ENCODE assay signal across 18 mouse cellular contexts in genomic region chr11:119824072-119824649, GRCm38 (mm10).
DNase-seq lines count a peak whose midpoint lies in the region; ATAC-seq and TF ChIP-seq lines count a peak whose summit lies in the region.
"Had no signal": no experiment of that assay in that cellular context is flagged by ENCODE, and none has a peak within 500 bp of the region (broad histone marks: within the 10 kb centered on the region; RNA-seq: fewer than 3 reads in every experiment).

No protein-coding gene starts in this region.

- no peak overlapping the region for H3K4me3 ChIP-seq in forebrain, embryonic 14.5 days (ENCODE audit: low read depth, low read length)
- no peak overlapping the region for H3K4me3 ChIP-seq in forebrain, embryonic 11.5 days (ENCODE audit: low read depth, low read length)
- no peak overlapping the region for H3K4me3 ChIP-seq in midbrain, postnatal 0 days (ENCODE audit: low read depth, low read length)
- no peak overlapping the region for H3K4me3 ChIP-seq in midbrain, embryonic 14.5 days (replicated peaks; ENCODE audit: low read depth, low read length)
- H3K4me3 ChIP-seq: left cerebral cortex, adult 2 months; limb, embryonic 13.5 days; megakaryocyte, embryonic 14.5 days; neural tube, embryonic 13.5 days had no signal

- no peaks in the 10 kb centered on the region for H3K27me3 ChIP-seq in forebrain, embryonic 14.5 days (replicated peaks; ENCODE audit: control insufficient read depth, insufficient read depth, low read length)
- no peaks in the 10 kb centered on the region for H3K27me3 ChIP-seq in forebrain, embryonic 11.5 days (ENCODE audit: control insufficient read depth, insufficient read depth, low read length)
- no peaks in the 10 kb centered on the region for H3K27me3 ChIP-seq in midbrain, postnatal 0 days (ENCODE audit: insufficient read depth, low read length)
- H3K27me3 ChIP-seq in midbrain, embryonic 14.5 days (ENCODE audit: control insufficient read depth, insufficient read depth, low read length) = no peaks in the 10 kb centered on the region
- H3K27me3 ChIP-seq: limb, embryonic 13.5 days; megakaryocyte, embryonic 14.5 days; neural tube, embryonic 13.5 days had no signal

- H3K9ac ChIP-seq in forebrain, embryonic 14.5 days (ENCODE audit: low read length) = no peak overlapping the region
- H3K9ac ChIP-seq in forebrain, embryonic 11.5 days (ENCODE audit: low read length) = no peak overlapping the region
- H3K9ac ChIP-seq in midbrain, postnatal 0 days (replicated peaks; ENCODE audit: low read length, poor library complexity, severe bottlenecking) = no peak overlapping the region
- H3K9ac ChIP-seq in midbrain, embryonic 14.5 days (replicated peaks; ENCODE audit: low read length) = no peak overlapping the region
- H3K9ac ChIP-seq: limb, embryonic 13.5 days; liver, embryonic 14.5 days; neural tube, embryonic 13.5 days had no signal

- no peak for TF ChIP-seq CTCF in midbrain, postnatal 0 days (IDR thresholded peaks at IDR 0.05)

- peak; percentile 55 for DNase-seq in forebrain, embryonic 14.5 days (ENCODE audit: low spot score)
- DNase-seq in forebrain, embryonic 11.5 days (ENCODE audit: low spot score) = no peak
- DNase-seq in midbrain, postnatal 0 days (ENCODE audit: low spot score) = peak; percentile 65
- DNase-seq in midbrain, embryonic 14.5 days = no peak
- peak; percentile 89 to 90 for DNase-seq in cerebellum, postnatal 25 days
- no peak for DNase-seq in gastrocnemius, adult 8-10 months (ENCODE audit: low spot score in 2 of 2)
- DNase-seq in adrenal gland, postnatal 14 days = no peak
- DNase-seq: adrenal gland, adult 2 months; gastrocnemius, postnatal 14 days; kidney, postnatal 4 days; right cerebral cortex, postnatal 25 days; thymus, postnatal 36 days had no signal

- no peak overlapping the region for H3K4me2 ChIP-seq in forebrain, embryonic 14.5 days (ENCODE audit: low read length)
- no peak overlapping the region for H3K4me2 ChIP-seq in forebrain, embryonic 11.5 days (ENCODE audit: low read depth, low read length, severe bottlenecking)
- no peak overlapping the region for H3K4me2 ChIP-seq in midbrain, postnatal 0 days (ENCODE audit: low read depth, low read length, poor library complexity, severe bottlenecking)
- H3K4me2 ChIP-seq in midbrain, embryonic 14.5 days (ENCODE audit: low read length) = no peak overlapping the region
- H3K4me2 ChIP-seq: limb, embryonic 13.5 days; neural tube, embryonic 13.5 days had no signal

- H3K27ac ChIP-seq in forebrain, embryonic 14.5 days (ENCODE audit: low read depth, low read length) = peak overlapping the region; percentile 30; the same call in 1 of the 2 replicates
- no peak overlapping the region for H3K27ac ChIP-seq in forebrain, embryonic 11.5 days (ENCODE audit: low read depth, low read length)
- H3K27ac ChIP-seq in midbrain, postnatal 0 days (ENCODE audit: low read depth, low read length) = no peak overlapping the region
- H3K27ac ChIP-seq in midbrain, embryonic 14.5 days (replicated peaks; ENCODE audit: low read depth, low read length) = no peak overlapping the region
- H3K27ac ChIP-seq: left cerebral cortex, adult 2 months; limb, embryonic 13.5 days; liver, embryonic 14.5 days; neural tube, embryonic 13.5 days had no signal

- H3K36me3 ChIP-seq in forebrain, embryonic 14.5 days (ENCODE audit: control insufficient read depth, insufficient read depth, low read length) = 0 out of 2 replicates have a peak, but pooled peaks cover 21% of the 10 kb centered on the region
- H3K36me3 ChIP-seq in forebrain, embryonic 11.5 days (ENCODE audit: control insufficient read depth, insufficient read depth, low read length) = no peaks in the 10 kb centered on the region
- H3K36me3 ChIP-seq in midbrain, postnatal 0 days (ENCODE audit: insufficient read depth, low read length) = peaks cover 19% of the 10 kb centered on the region
- H3K36me3 ChIP-seq in midbrain, embryonic 14.5 days (ENCODE audit: control insufficient read depth, insufficient read depth, low read length) = peaks cover 26% of the 10 kb centered on the region

- WGBS in forebrain, embryonic 14.5 days = 68% methylated on average over 6 of the region's 6 CpGs
- WGBS in forebrain, embryonic 11.5 days = 83% methylated on average over 6 of the region's 6 CpGs
- 81% methylated on average over 6 of the region's 6 CpGs for WGBS in midbrain, postnatal 0 days
- WGBS in midbrain, embryonic 14.5 days = 83% methylated on average over 6 of the region's 6 CpGs

- H3K4me1 ChIP-seq in forebrain, embryonic 14.5 days (ENCODE audit: control insufficient read depth, insufficient read depth, low read length) = no peaks in the 10 kb centered on the region
- no peaks in the 10 kb centered on the region for H3K4me1 ChIP-seq in forebrain, embryonic 11.5 days (replicated peaks; ENCODE audit: control insufficient read depth, insufficient read depth, low read length)
- no peaks in the 10 kb centered on the region for H3K4me1 ChIP-seq in midbrain, postnatal 0 days (ENCODE audit: insufficient read depth, low read length)
- H3K4me1 ChIP-seq in midbrain, embryonic 14.5 days (ENCODE audit: control insufficient read depth, insufficient read depth, low read length) = no peaks in the 10 kb centered on the region

- ATAC-seq in forebrain, embryonic 14.5 days = no peak
- no peak for ATAC-seq in forebrain, embryonic 11.5 days (replicated peaks; ENCODE audit: low FRiP score)
- ATAC-seq in midbrain, postnatal 0 days (ENCODE audit: low FRiP score) = no peak
- ATAC-seq in midbrain, embryonic 14.5 days (ENCODE audit: low FRiP score, low TSS enrichment) = no peak
- no peak for ATAC-seq in activated CD4-positive, CD25-positive, alpha-beta regulatory T cell, adult 4 months

- no peaks in the 10 kb centered on the region for H3K9me3 ChIP-seq in forebrain, embryonic 14.5 days (replicated peaks; ENCODE audit: control insufficient read depth, low read length)
- H3K9me3 ChIP-seq in forebrain, embryonic 11.5 days (ENCODE audit: control insufficient read depth, low read length) = no peaks in the 10 kb centered on the region
- no peaks in the 10 kb centered on the region for H3K9me3 ChIP-seq in midbrain, postnatal 0 days (ENCODE audit: low read length)
- H3K9me3 ChIP-seq in midbrain, embryonic 14.5 days (ENCODE audit: control insufficient read depth, low read length) = no peaks in the 10 kb centered on the region
- H3K9me3 ChIP-seq: limb, embryonic 13.5 days; megakaryocyte, embryonic 14.5 days; neural tube, embryonic 13.5 days had no signal

Comparison
In these comparisons a context has a peak if more than half of its experiments do, and no peak if none do; other contexts are left out.
1. DNase-seq: peak in forebrain, embryonic 14.5 days (single experiment), midbrain, postnatal 0 days (single experiment) and cerebellum, postnatal 25 days (2 of 2); none in forebrain, embryonic 11.5 days (single experiment), midbrain, embryonic 14.5 days (single experiment), gastrocnemius, adult 8-10 months (0 of 2) and adrenal gland, postnatal 14 days (single experiment).